Mouse (Mus musculus) neutrophil, adult 83 days (primary cell): ENCODE data around the gene Cd209b. TPM values are rescaled to one million over a fixed set of nuclear protein-coding genes. Genes with fewer than 3 reads are reported as not detected.

Experiments
- total RNA-seq, 2 experiments: library from RNA; stranded (reverse); gene quantifications; one replicate each; pipeline ENCODE4 v1.2.4; 2023

The Cd209b gene
- total RNA-seq = not detected

DNA sequence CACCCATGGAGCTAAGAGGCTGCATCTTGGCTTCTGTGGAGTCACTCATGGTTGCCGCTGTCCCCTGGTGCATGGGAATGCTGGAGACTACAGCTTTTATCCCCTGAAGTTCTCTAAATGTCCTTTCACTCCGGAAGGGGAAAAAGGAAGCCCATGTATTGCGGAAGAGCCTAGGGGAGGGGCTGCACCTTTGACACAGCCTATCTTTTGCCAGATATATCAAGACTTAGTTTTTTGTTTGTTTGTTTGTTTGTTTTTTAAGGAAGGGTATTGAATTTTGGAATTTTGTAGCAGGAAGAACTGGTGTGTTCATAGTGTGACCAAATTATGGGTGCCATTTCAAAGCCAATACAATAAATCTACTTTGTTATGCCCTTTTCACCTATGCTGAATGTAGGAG, at the start of gene Cd209b:
Gene Cd209b, minus strand, starts transcription at position 101 of the 400 bp plus-strand sequence.

GRCm38 (mm10) chr8:3954646-3955045, 28.0 kb upstream of the Cd209b start, which contains the start of gene Cd209c:
Cd209c (minus strand) TSS chr8:3954746.

GRCm38 (mm10) chr8:3878455-3878854, 48.2 kb downstream of the Cd209b start, which contains the start of gene Cd209d:
Cd209d (minus strand) TSS chr8:3878555.

Other genes starting within 250 kb of the Cd209b start
- gene Fcer2a, start 232.7 kb downstream of the Cd209b start, total RNA-seq = under 1 TPM; 0.29 to 0.70 TPM
- not detected for gene Clec4g, start 206.2 kb downstream of the Cd209b start, total RNA-seq
- gene Cd209a, start 177.9 kb downstream of the Cd209b start, total RNA-seq = 1 to 10 TPM; 6.7 to 7.7 TPM
- gene Cd209e, start 72.5 kb downstream of the Cd209b start, total RNA-seq = not detected
- under 1 TPM in 1 of 2 experiments, not detected in 1; 0.39 TPM for gene Cd209d, start 48.3 kb downstream of the Cd209b start, total RNA-seq
- under 1 TPM; 0.44 to 0.79 TPM for gene Cd209c, start 27.9 kb upstream of the Cd209b start, total RNA-seq
- gene Cd209f, start 179.0 kb upstream of the Cd209b start, total RNA-seq = not detected
- gene Cd209g, start 207.3 kb upstream of the Cd209b start, total RNA-seq = not detected
- 10 to 100 TPM in 1 of 2 experiments, 1 to 10 TPM in 1; 8.8 to 11.4 TPM for gene Evi5l, start 239.7 kb upstream of the Cd209b start, total RNA-seq